Mouse (Mus musculus): ENCODE measurements around the gene Rabggta.

Gene Rabggta

GRCm38 (mm10) chr14:55743711-55744110, 21.6 kb upstream of the Rabggta start:
- TF ChIP-seq GATA4 (IDR thresholded peaks at IDR 0.05; ENCODE audit: insufficient replicate concordance, low read length) = no peak

GRCm38 (mm10) chr14:55737086-55737687, 15.1 kb upstream of the Rabggta start:
- no peak for TF ChIP-seq GATA4 (IDR thresholded peaks at IDR 0.05; ENCODE audit: insufficient replicate concordance, low read length)

GRCm38 (mm10) chr14:55735758-55736157, 13.7 kb upstream of the Rabggta start:
- TF ChIP-seq GATA4 (IDR thresholded peaks at IDR 0.05; ENCODE audit: insufficient replicate concordance, low read length) = no peak

- no peak for TF ChIP-seq GATA4 (IDR thresholded peaks at IDR 0.05; ENCODE audit: insufficient replicate concordance, low read length)
Measured at GRCm38 (mm10) chr14:55735334-55735733, 13.3 kb upstream of the Rabggta start.

- TF ChIP-seq GATA4 (IDR thresholded peaks at IDR 0.05; ENCODE audit: insufficient replicate concordance, low read length) = no peak
Measured at GRCm38 (mm10) chr14:55734869-55735268, 12.8 kb upstream of the Rabggta start.

- TF ChIP-seq GATA4 (IDR thresholded peaks at IDR 0.05; ENCODE audit: insufficient replicate concordance, low read length) = no peak
Measured at GRCm38 (mm10) chr14:55733889-55734288, 11.8 kb upstream of the Rabggta start.

GRCm38 (mm10) chr14:55730531-55731032, 8.5 kb upstream of the Rabggta start:
- no peak for TF ChIP-seq GATA4 (IDR thresholded peaks at IDR 0.05; ENCODE audit: insufficient replicate concordance, low read length)

- no peak for TF ChIP-seq GATA4 (IDR thresholded peaks at IDR 0.05; ENCODE audit: insufficient replicate concordance, low read length)
Measured at GRCm38 (mm10) chr14:55730116-55730515, 8.1 kb upstream of the Rabggta start.

GRCm38 (mm10) chr14:55727889-55728685, 6.0 kb upstream of the Rabggta start:
- no peak for TF ChIP-seq GATA4 (IDR thresholded peaks at IDR 0.05; ENCODE audit: insufficient replicate concordance, low read length)

- no peak for TF ChIP-seq GATA4 (IDR thresholded peaks at IDR 0.05; ENCODE audit: insufficient replicate concordance, low read length)
Measured at GRCm38 (mm10) chr14:55726261-55726660, 4.2 kb upstream of the Rabggta start.

- peak; percentile 52; the same call in 1 of the 2 replicates for TF ChIP-seq GATA4 (IDR thresholded peaks at IDR 0.05; ENCODE audit: insufficient replicate concordance, low read length)
Measured at GRCm38 (mm10) chr14:55724411-55724871, 2.4 kb upstream of the Rabggta start.

- no peak for TF ChIP-seq GATA4 (IDR thresholded peaks at IDR 0.05; ENCODE audit: insufficient replicate concordance, low read length)
Measured at GRCm38 (mm10) chr14:55723433-55723832, 1.4 kb upstream of the Rabggta start.

GRCm38 (mm10) chr14:55722438-55722945, 429 bp upstream of the Rabggta start:
- no peak for TF ChIP-seq GATA4 (IDR thresholded peaks at IDR 0.05; ENCODE audit: insufficient replicate concordance, low read length)

- TF ChIP-seq GATA4 (IDR thresholded peaks at IDR 0.05; ENCODE audit: insufficient replicate concordance, low read length) = no peak
Measured at GRCm38 (mm10) chr14:55721076-55721475, 987 bp downstream of the Rabggta start.

- no peak for TF ChIP-seq GATA4 (IDR thresholded peaks at IDR 0.05; ENCODE audit: insufficient replicate concordance, low read length)
Measured at GRCm38 (mm10) chr14:55720666-55721065, 1.4 kb downstream of the Rabggta start.

- TF ChIP-seq GATA4 (IDR thresholded peaks at IDR 0.05; ENCODE audit: insufficient replicate concordance, low read length) = no peak
Measured at GRCm38 (mm10) chr14:55719737-55720136, 2.3 kb downstream of the Rabggta start.
